Mouse (Mus musculus): Measurements from ENCODE around the gene Wtip. TPM values are rescaled to one million over a fixed set of nuclear protein-coding genes. Genes with fewer than 3 reads are reported as not detected.
"Not testable (repeated sequence)": the region's sequence is repeated elsewhere in the genome, so short reads cannot be mapped to it uniquely, and the experiment has no call there.

Gene Wtip
- polyA plus RNA-seq, 1 experiment: 32.7 TPM

DNA sequence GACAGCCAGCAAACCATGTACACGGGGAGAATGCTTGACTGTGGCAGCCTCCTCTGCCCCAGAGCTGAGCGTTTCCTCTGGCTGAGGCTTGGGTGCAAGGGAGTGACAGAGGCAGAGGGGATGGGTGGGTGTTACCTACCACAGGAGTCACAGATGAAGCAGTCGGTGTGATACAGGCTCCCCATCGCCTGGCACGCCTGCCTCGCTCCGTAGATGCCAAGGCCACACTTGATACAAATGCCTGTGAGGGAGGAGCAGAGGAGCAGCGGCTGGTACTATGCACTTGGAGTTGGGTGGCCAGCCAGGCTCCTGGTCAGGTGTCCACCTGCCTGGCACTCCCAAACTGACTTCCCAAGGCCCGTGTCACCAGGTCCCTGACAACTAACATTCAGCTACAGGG lies 7.7 kb downstream of the Wtip start:
- Histone ChIP-seq H3K4me1 (ENCODE audit: control insufficient read depth, insufficient read depth, low read length) (peaks cover 2% of the 10 kb centered on the region; the same call in 1 of the 2 replicates), H3K4me3 (ENCODE audit: insufficient read depth, low read length) (no peak overlapping the region), H3K27ac (ENCODE audit: insufficient read depth, low read length) (no peak overlapping the region)
- no peak for TF ChIP-seq CTCF (IDR thresholded peaks at IDR 0.05; ENCODE audit: borderline replicate concordance, insufficient read depth, low read length)
- TF ChIP-seq POLR2A (IDR thresholded peaks at IDR 0.05; ENCODE audit: low read depth, low read length): no peak

DNA sequence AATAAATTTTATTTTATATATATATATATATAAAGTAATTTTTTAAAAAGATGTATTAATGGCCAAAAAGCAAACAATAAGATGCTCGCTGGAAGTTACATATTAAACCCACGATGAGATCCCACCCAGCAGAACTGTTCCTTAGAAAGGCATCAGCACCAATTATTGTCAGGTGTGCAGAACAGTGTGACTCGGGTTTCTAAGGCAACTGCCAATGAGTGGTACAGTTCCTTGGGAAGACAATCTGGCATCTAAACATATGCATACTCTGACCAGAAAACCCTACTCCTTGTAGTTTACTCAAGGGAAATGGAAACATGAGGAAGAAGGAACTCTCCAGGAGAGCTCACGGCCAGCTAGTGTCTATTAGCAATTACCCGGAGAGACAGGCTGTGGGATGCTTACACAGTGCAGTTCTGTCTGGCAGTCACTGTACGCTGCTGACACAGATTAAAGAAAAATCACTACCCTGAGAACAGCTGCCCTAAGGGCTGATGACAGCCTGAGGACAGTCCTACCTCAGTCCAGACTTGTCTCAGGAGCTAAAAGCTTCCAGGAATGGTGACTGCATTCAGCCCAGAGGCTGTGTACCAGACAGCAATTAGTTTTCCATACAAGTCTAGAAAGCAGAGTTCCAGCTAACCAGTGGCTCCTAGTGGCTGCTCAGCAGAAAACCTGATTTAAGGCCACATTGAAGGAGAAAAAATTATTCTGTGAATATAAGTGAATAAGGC lies 9.9 kb downstream of the Wtip start:
- Histone ChIP-seq H3K4me3 (ENCODE audit: insufficient read depth, low read length) (no peak overlapping the region), H3K4me1 (ENCODE audit: control insufficient read depth, insufficient read depth, low read length) (no peaks in the 10 kb centered on the region), H3K27ac (ENCODE audit: insufficient read depth, low read length) (no peak overlapping the region)
- TF ChIP-seq CTCF (IDR thresholded peaks at IDR 0.05; ENCODE audit: borderline replicate concordance, insufficient read depth, low read length): no peak
- no peak for TF ChIP-seq POLR2A (IDR thresholded peaks at IDR 0.05; ENCODE audit: low read depth, low read length)

DNA sequence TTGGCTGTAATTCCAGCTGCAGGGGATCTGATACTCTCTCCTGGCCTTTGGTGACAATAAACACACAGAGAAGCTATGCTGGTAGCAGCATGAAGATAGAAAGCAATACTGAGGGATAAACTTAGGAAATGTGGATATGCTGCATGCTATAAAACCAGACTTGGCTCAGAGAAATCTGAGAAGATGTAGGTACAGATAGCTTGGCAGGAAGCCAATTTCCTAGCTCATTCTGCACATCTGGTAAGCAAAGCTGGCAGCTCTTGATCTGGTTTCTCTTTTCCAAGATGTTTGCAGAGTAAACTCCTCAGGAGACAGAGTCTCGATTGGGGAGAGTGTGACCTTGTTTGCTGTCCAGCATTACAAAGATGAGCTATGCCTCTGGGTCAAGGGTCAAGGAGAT lies 12.4 kb downstream of the Wtip start:
- H3K4me3 ChIP-seq (ENCODE audit: insufficient read depth, low read length); H3K27ac ChIP-seq (ENCODE audit: insufficient read depth, low read length); H3K4me1 ChIP-seq (ENCODE audit: control insufficient read depth, insufficient read depth, low read length): not testable (repeated sequence)

DNA sequence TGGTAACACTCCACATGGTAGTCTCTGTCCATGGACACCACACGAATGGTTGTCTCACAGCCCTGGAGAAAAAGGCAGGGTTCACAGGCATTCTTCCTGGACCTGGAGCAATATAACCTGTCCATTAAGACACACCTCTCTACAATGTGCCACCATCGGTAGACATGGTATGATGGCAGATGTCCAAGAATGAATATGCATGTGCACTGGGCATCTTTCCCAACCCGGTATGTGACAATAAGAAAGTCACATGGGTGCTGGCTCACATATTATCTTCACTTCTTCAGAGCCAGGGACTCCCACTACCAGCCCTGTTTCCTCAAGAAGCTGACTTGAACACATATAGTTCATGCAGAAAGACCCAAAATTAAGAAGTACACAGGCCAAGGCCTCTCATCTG lies 16.5 kb downstream of the Wtip start:
- Histone ChIP-seq H3K4me3 (ENCODE audit: insufficient read depth, low read length) (no peak overlapping the region), H3K4me1 (ENCODE audit: control insufficient read depth, insufficient read depth, low read length) (no peaks in the 10 kb centered on the region), H3K27ac (ENCODE audit: insufficient read depth, low read length) (no peak overlapping the region)
- TF ChIP-seq POLR2A (IDR thresholded peaks at IDR 0.05; ENCODE audit: low read depth, low read length) (no peak), CTCF (IDR thresholded peaks at IDR 0.05; ENCODE audit: borderline replicate concordance, insufficient read depth, low read length) (no peak)

DNA sequence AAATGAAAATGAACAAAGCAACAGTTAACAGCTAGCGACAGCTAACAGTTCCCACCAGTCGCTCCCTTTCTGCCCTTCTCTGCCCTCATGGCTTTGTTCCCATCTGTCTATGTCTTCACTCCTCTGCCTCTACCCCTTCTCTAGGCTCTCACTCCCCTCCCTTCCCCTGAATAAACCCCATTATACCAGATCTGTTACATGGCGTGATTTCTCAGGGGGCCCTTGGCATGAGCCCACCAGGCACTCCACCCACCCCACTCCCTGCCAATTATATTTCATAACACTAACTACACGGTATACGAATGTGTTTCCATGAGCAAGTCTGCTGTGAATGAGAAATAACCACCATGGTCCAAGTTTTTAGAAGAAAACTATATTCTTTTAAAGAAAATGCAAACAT lies 23.9 kb downstream of the Wtip start:
- H3K4me3 ChIP-seq (ENCODE audit: insufficient read depth, low read length): no peak overlapping the region
- no peak overlapping the region for H3K27ac ChIP-seq (ENCODE audit: insufficient read depth, low read length)
- no peak for TF ChIP-seq CTCF (IDR thresholded peaks at IDR 0.05; ENCODE audit: borderline replicate concordance, insufficient read depth, low read length)
- TF ChIP-seq POLR2A (IDR thresholded peaks at IDR 0.05; ENCODE audit: low read depth, low read length): no peak
- H3K4me1 ChIP-seq (ENCODE audit: control insufficient read depth, insufficient read depth, low read length): no peaks in the 10 kb centered on the region

DNA sequence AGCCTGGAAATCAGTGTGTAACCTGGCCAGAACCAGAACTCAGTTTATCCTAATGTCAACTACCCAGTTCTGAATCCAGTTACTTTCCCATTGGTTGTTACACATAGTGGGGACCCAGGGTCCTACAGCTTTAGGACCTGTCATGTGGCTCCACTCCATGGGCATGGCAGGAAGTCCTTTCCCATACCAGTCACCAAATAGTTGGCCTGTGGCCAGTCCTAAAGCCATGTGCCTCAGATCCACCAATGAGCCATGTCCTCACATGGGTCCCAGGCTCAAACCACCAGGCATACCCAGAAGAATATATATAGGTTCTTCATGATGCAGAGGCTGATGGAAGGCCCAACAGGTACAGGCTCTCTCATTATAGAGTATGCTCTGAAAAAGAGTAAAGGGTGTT lies 31.8 kb downstream of the Wtip start:
- Histone ChIP-seq H3K27ac (ENCODE audit: insufficient read depth, low read length) (no peak overlapping the region), H3K4me1 (ENCODE audit: control insufficient read depth, insufficient read depth, low read length) (no peaks in the 10 kb centered on the region), H3K4me3 (ENCODE audit: insufficient read depth, low read length) (no peak overlapping the region)
- no peak for TF ChIP-seq POLR2A (IDR thresholded peaks at IDR 0.05; ENCODE audit: low read depth, low read length)
- TF ChIP-seq CTCF (IDR thresholded peaks at IDR 0.05; ENCODE audit: borderline replicate concordance, insufficient read depth, low read length): no peak

DNA sequence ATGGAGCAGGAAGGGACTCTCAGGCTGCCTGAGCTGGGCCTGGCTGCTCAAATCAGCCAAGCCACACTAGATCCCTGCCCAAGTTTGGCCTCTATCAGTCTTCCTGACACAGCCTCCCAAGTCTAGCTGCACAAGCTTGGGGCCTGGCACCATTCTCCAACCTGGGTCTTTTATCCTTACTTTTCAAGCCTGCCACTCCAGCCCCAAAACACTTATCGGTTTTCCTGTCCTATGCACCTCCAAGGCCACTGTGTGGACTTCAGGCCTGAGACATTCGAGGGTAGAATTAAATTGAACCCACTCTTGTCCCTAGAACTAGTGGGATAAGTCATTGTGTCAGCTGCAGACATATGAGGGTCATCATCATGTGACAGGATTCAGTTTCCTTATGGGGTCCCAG lies 33.1 kb downstream of the Wtip start:
- Histone ChIP-seq H3K27ac (ENCODE audit: insufficient read depth, low read length) (no peak overlapping the region), H3K4me1 (ENCODE audit: control insufficient read depth, insufficient read depth, low read length) (no peaks in the 10 kb centered on the region), H3K4me3 (ENCODE audit: insufficient read depth, low read length) (no peak overlapping the region)
- TF ChIP-seq POLR2A (IDR thresholded peaks at IDR 0.05; ENCODE audit: low read depth, low read length) (no peak), CTCF (IDR thresholded peaks at IDR 0.05; ENCODE audit: borderline replicate concordance, insufficient read depth, low read length) (no peak)

DNA sequence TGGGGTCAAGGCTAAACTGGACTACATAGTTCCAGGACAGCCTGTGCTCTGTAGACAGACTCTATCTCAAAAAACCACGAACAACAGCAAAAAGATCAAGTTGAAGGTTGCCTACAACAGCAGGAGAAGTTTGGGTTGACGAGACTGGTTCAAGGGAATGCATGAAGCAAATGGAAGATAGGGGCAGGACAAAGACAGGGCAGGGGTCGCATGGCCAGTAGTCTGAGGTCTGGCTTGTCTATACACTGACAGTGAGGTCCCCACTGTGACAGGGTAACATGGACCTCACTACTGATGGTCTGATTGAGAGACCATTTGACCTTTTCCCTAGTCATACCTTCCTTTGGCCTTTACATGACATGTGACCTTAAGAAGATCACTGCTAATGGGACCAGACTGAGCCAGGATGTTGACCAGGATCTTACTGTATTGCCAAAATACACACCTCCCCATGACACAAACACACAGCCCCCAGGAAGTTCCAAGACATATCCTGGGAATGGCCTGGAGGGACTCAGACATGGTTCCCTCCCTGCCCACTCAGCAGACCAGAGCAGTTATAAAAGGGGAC lies 38.1 kb downstream of the Wtip start, which contains the start of gene Scgb1b30:
TSS of gene Scgb1b30 (plus strand) at position 521 of the 571 bp plus-strand sequence.
- TF ChIP-seq CTCF (IDR thresholded peaks at IDR 0.05; ENCODE audit: borderline replicate concordance, insufficient read depth, low read length): no peak
- TF ChIP-seq POLR2A (IDR thresholded peaks at IDR 0.05; ENCODE audit: low read depth, low read length): no peak
- Histone ChIP-seq H3K27ac (ENCODE audit: insufficient read depth, low read length) (no peak within 1 kb of the TSS), H3K4me1 (ENCODE audit: control insufficient read depth, insufficient read depth, low read length) (no peaks in the 10 kb centered on the region), H3K4me3 (ENCODE audit: insufficient read depth, low read length) (no peak within 1 kb of the TSS)

DNA sequence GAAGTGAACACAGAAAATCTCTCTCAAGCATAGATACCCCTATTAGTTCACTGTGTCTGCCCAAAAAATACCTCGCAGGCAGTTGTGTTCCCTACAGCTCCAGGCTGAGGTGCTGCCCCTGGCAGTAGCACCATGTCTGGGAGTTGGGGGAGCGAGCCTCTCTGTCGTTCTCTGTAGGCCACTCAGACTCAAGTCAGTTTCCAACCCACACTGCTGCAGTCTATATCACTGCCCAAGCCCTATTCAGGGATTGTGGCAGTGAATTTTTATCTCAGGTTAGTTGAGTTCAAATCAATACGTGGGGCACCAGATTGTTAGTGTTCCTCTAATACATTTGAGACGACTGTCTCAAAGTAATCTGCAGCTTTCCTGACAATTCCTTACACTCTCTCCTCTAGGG lies 64.9 kb downstream of the Wtip start:
- not testable (repeated sequence) for H3K4me1 ChIP-seq (ENCODE audit: control insufficient read depth, insufficient read depth, low read length)

More for the DNA sequence above, 64.9 kb downstream of the Wtip start:
- not testable (repeated sequence) for H3K4me3 ChIP-seq (ENCODE audit: insufficient read depth, low read length); H3K27ac ChIP-seq (ENCODE audit: insufficient read depth, low read length)

Other genes with a start within 250 kb of the Wtip start
- gene Scgb2b26, start 188.2 kb downstream of the Wtip start, polyA plus RNA-seq (2011; ENCODE audit: insufficient read length, low read depth, missing spikeins): not detected in 2 replicates
- not detected in 2 replicates for gene Scgb2b27, start 119.3 kb downstream of the Wtip start, polyA plus RNA-seq (2011; ENCODE audit: insufficient read length, low read depth, missing spikeins)
- not detected in 2 replicates for gene Scgb1b27, start 111.8 kb downstream of the Wtip start, polyA plus RNA-seq (2011; ENCODE audit: insufficient read length, low read depth, missing spikeins)
- gene Scgb1b30, start 37.8 kb downstream of the Wtip start, polyA plus RNA-seq (2011; ENCODE audit: insufficient read length, low read depth, missing spikeins): not detected in 2 replicates
- 108 and 123 TPM in 2 replicates for gene Uba2, start 36.3 kb upstream of the Wtip start, polyA plus RNA-seq (2011; ENCODE audit: insufficient read length, low read depth, missing spikeins)
- gene Pdcd2l, start 63.4 kb upstream of the Wtip start, polyA plus RNA-seq (2011; ENCODE audit: insufficient read length, low read depth, missing spikeins): 16.8 and 18.6 TPM in 2 replicates
- 244 and 331 TPM in 2 replicates for gene Gpi1, start 97.1 kb upstream of the Wtip start, polyA plus RNA-seq (2011; ENCODE audit: insufficient read length, low read depth, missing spikeins)
- gene Gm6096, start 117.8 kb upstream of the Wtip start, polyA plus RNA-seq (2011; ENCODE audit: insufficient read length, low read depth, missing spikeins): not detected in 2 replicates
- 49.8 and 62.1 TPM in 2 replicates for gene 4931406P16Rik, start 180.3 kb upstream of the Wtip start, polyA plus RNA-seq (2011; ENCODE audit: insufficient read length, low read depth, missing spikeins)